Comparison of ENCODE assay signal across 9 mouse cellular contexts in genomic region chr5:108697341-108697753, GRCm38 (mm10). TPM values are rescaled to one million over a fixed set of nuclear protein-coding genes. Genes with fewer than 3 reads are reported as not detected.
DNase-seq lines count a peak whose midpoint lies in the region; ATAC-seq and TF ChIP-seq lines count a peak whose summit lies in the region.
"Had no signal": no experiment of that assay in that cellular context is flagged by ENCODE, and none has a peak within 500 bp of the region (broad histone marks: within the 10 kb centered on the region; RNA-seq: fewer than 3 reads in every experiment).

No protein-coding gene starts in this region.

- H3K27ac ChIP-seq in embryonic facial prominence, embryonic 10.5 days (replicated peaks) = peak overlapping the region; percentile 62
- H3K27ac ChIP-seq in hindbrain, postnatal 0 days = peak overlapping the region; percentile 67; the same call in 1 of the 2 replicates
- no peak overlapping the region for H3K27ac ChIP-seq in kidney, embryonic 15.5 days
- H3K27ac ChIP-seq: liver, embryonic 13.5 days had no signal

- H3K4me3 ChIP-seq in embryonic facial prominence, embryonic 10.5 days = peak overlapping the region; percentile 18; the same call in 1 of the 2 replicates
- H3K4me3 ChIP-seq in hindbrain, postnatal 0 days (ENCODE audit: low read length) = no peak overlapping the region
- no peak overlapping the region for H3K4me3 ChIP-seq in kidney, embryonic 15.5 days (replicated peaks)
- H3K4me3 ChIP-seq: liver, embryonic 13.5 days had no signal

- TF ChIP-seq CTCF in hindbrain, postnatal 0 days (IDR thresholded peaks at IDR 0.05; ENCODE audit: low read depth) = 0 out of 2 replicates have a peak, but pooled peaks have one; percentile 1

- 18% methylated on average over 4 of the region's 4 CpGs for WGBS in embryonic facial prominence, embryonic 10.5 days
- WGBS in hindbrain, postnatal 0 days = 26% methylated on average over 4 of the region's 4 CpGs
- WGBS in kidney, embryonic 15.5 days = 27% methylated on average over 4 of the region's 4 CpGs

- peaks cover 85% of the 10 kb centered on the region for H3K4me1 ChIP-seq in embryonic facial prominence, embryonic 10.5 days
- peaks cover 7% of the 10 kb centered on the region for H3K4me1 ChIP-seq in hindbrain, postnatal 0 days (ENCODE audit: insufficient read depth, low read length)
- H3K4me1 ChIP-seq in kidney, embryonic 15.5 days = peaks cover 84% of the 10 kb centered on the region

- H3K36me3 ChIP-seq in embryonic facial prominence, embryonic 10.5 days (replicated peaks) = peaks cover 36% of the 10 kb centered on the region
- no peaks in the 10 kb centered on the region for H3K36me3 ChIP-seq in hindbrain, postnatal 0 days (ENCODE audit: insufficient read depth, low read length)
- H3K36me3 ChIP-seq in kidney, embryonic 15.5 days = no peaks in the 10 kb centered on the region
- H3K36me3 ChIP-seq: liver, embryonic 13.5 days had no signal

- H3K9me3 ChIP-seq in embryonic facial prominence, embryonic 10.5 days = no peaks in the 10 kb centered on the region
- no peaks in the 10 kb centered on the region for H3K9me3 ChIP-seq in hindbrain, postnatal 0 days (ENCODE audit: low read length)
- H3K9me3 ChIP-seq in kidney, embryonic 15.5 days (replicated peaks) = no peaks in the 10 kb centered on the region
- H3K9me3 ChIP-seq: liver, embryonic 13.5 days had no signal

- peak; percentile 39 for ATAC-seq in hindbrain, postnatal 0 days
- no peak for ATAC-seq in kidney, embryonic 15.5 days (replicated peaks; ENCODE audit: low FRiP score)

- H3K9ac ChIP-seq in hindbrain, postnatal 0 days (replicated peaks; ENCODE audit: low read length) = no peak overlapping the region
- no peak overlapping the region for H3K9ac ChIP-seq in kidney, embryonic 15.5 days
- H3K9ac ChIP-seq: liver, embryonic 13.5 days had no signal

- DNase-seq in brain, adult 2 months (ENCODE audit: low read depth, low spot score) = peak; percentile 85
- peak; percentile 24 for DNase-seq in embryonic facial prominence, embryonic 10.5 days (ENCODE audit: low spot score)
- peak; percentile 76 for DNase-seq in hindbrain, postnatal 0 days (ENCODE audit: low spot score)
- peak; percentile 86 for DNase-seq in mesoderm, embryonic 11.5 days (ENCODE audit: low read depth, low spot score)
- peak; percentile 34 for DNase-seq in telencephalon, adult 2 months (ENCODE audit: low read depth, low spot score)
- no peak for DNase-seq in kidney, postnatal 25 days
- DNase-seq in lung, postnatal 10 days = no peak
- DNase-seq: liver, embryonic 13.5 days had no signal

- peaks cover 24% of the 10 kb centered on the region for H3K27me3 ChIP-seq in embryonic facial prominence, embryonic 10.5 days (replicated peaks; ENCODE audit: low read depth, poor library complexity, severe bottlenecking)
- peaks cover 3% of the 10 kb centered on the region; the same call in 1 of the 2 replicates for H3K27me3 ChIP-seq in hindbrain, postnatal 0 days (ENCODE audit: insufficient read depth, low read length)
- no peaks in the 10 kb centered on the region for H3K27me3 ChIP-seq in kidney, embryonic 15.5 days

- no peak overlapping the region for H3K4me2 ChIP-seq in hindbrain, postnatal 0 days (ENCODE audit: low read depth, low read length)
- H3K4me2 ChIP-seq in kidney, embryonic 15.5 days = no peak overlapping the region
- H3K4me2 ChIP-seq: liver, embryonic 13.5 days had no signal

RNA-seq across cellular contexts. Expression of gene Fgfrl1, which starts 5.2 kb away (rescaled TPM):
- 28.9 and 34.0 TPM in 2 replicates for polyA plus RNA-seq in embryonic facial prominence, embryonic 10.5 days (2016; fragmentation: Nextera tagmentation; extraction: Ambion mirVana)
- 38.5 and 42.7 TPM in 2 replicates for total RNA-seq in hindbrain, postnatal 0 days (2014; rRNA removed)
- 11.3 and 12.1 TPM in 2 replicates for polyA plus RNA-seq in hindbrain, postnatal 0 days (2015; fragmentation: Nextera tagmentation; extraction: Ambion mirVana)
- polyA plus RNA-seq in kidney, embryonic 15.5 days (2015; fragmentation: Nextera tagmentation; extraction: Ambion mirVana) = 26.8 and 27.4 TPM in 2 replicates

RNA-seq across cellular contexts. Expression of gene Slc26a1, which starts 22.0 kb away (rescaled TPM):
- 0.55 and 0.92 TPM in 2 replicates for polyA plus RNA-seq in embryonic facial prominence, embryonic 10.5 days (2016; fragmentation: Nextera tagmentation; extraction: Ambion mirVana)
- 6.3 and 12.6 TPM in 2 replicates for total RNA-seq in hindbrain, postnatal 0 days (2014; rRNA removed)
- 3.5 and 3.6 TPM in 2 replicates for polyA plus RNA-seq in hindbrain, postnatal 0 days (2015; fragmentation: Nextera tagmentation; extraction: Ambion mirVana)
- polyA plus RNA-seq in kidney, embryonic 15.5 days (2015; fragmentation: Nextera tagmentation; extraction: Ambion mirVana) = 4.3 and 4.9 TPM in 2 replicates

RNA-seq across cellular contexts. Expression of gene Dgkq, which starts 27.9 kb away (rescaled TPM):
- 12.5 and 14.5 TPM in 2 replicates for polyA plus RNA-seq in embryonic facial prominence, embryonic 10.5 days (2016; fragmentation: Nextera tagmentation; extraction: Ambion mirVana)
- 48.2 and 64.4 TPM in 2 replicates for total RNA-seq in hindbrain, postnatal 0 days (2014; rRNA removed)
- 19.3 and 20.0 TPM in 2 replicates for polyA plus RNA-seq in hindbrain, postnatal 0 days (2015; fragmentation: Nextera tagmentation; extraction: Ambion mirVana)
- polyA plus RNA-seq in kidney, embryonic 15.5 days (2015; fragmentation: Nextera tagmentation; extraction: Ambion mirVana) = 10.3 and 12.6 TPM in 2 replicates

RNA-seq across cellular contexts. Expression of gene Idua, which starts 37.2 kb away (rescaled TPM):
- polyA plus RNA-seq in embryonic facial prominence, embryonic 10.5 days (2016; fragmentation: Nextera tagmentation; extraction: Ambion mirVana) = 9.3 and 9.6 TPM in 2 replicates
- total RNA-seq in hindbrain, postnatal 0 days (2014; rRNA removed) = 4.9 and 11.4 TPM in 2 replicates
- 8.0 and 8.2 TPM in 2 replicates for polyA plus RNA-seq in hindbrain, postnatal 0 days (2015; fragmentation: Nextera tagmentation; extraction: Ambion mirVana)
- 10.2 and 11.1 TPM in 2 replicates for polyA plus RNA-seq in kidney, embryonic 15.5 days (2015; fragmentation: Nextera tagmentation; extraction: Ambion mirVana)

Comparison
In these comparisons a context has a peak if more than half of its experiments do, and no peak if none do; other contexts are left out.
1. DNase-seq: peak in brain, adult 2 months (single experiment), embryonic facial prominence, embryonic 10.5 days (single experiment), hindbrain, postnatal 0 days (single experiment), mesoderm, embryonic 11.5 days (single experiment) and telencephalon, adult 2 months (single experiment); none in kidney, postnatal 25 days (0 of 2) and lung, postnatal 10 days (single experiment).